Mouse (Mus musculus) stomach, postnatal 0 days (tissue): ENCODE results near the gene Mymx.

Experiments
- CTCF ChIP-seq: IDR thresholded peaks from 2 replicates; pipeline ENCODE4 v1.5.1; 2016; ENCODE audit warnings: antibody characterized with exemption, low read depth, mild to moderate bottlenecking, moderate library complexity
- EP300 ChIP-seq: optimal IDR thresholded peaks from 2 replicates; pipeline ENCODE3; 2016; ENCODE audit warnings: antibody characterized with exemption

DNA sequence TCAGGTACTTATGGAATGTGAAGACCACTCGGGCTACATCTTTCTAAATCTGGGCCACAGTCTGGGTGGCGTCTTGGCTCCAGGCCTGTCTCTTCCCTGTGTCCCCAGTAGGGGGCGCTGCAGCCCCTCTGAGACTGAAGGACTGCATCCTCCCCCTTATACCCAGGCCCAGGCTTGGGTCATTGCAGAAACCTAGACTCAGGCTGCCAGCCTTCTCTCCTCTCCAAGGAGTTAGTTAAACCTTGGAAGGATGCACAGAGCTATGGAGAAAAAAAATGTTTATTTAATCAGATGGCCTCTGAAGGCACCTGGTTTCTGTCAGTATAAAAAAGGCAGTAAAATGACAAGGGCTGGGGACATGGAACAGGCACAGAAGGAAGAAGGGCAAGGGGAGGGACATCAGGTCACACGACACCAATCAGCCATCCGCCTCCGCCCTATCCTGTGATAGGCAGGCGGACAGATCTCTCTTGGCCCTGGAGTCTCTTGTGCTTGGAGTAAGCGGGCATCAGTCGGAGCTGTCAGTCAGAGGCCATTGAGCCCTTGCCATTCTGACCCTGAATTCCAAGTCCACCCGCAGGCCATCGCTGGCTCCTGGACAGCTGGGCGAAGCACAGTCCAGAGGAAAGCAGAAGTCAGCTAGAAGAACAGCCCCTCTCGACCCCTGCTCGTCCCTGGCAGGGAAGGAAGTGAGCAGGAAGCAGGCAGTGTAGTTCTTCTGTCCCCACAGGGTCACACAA is 16.8 kb downstream of the Mymx start:
- TF ChIP-seq CTCF (peak; percentile 90), EP300 (no peak)
